Mouse (Mus musculus) ES-E14 (cell line): ENCODE results near the gene Ankrd22.

Experiments used
- CHD2 ChIP-seq: IDR thresholded peaks from 2 replicates; pipeline ENCODE4 v1.6.1; 2014; ENCODE audit warnings: mild to moderate bottlenecking, low read depth, low read length, inconsistent platforms
- HCFC1 ChIP-seq: IDR thresholded peaks from 2 replicates; pipeline ENCODE4 v1.6.1; 2012; ENCODE audit warnings: low read length, inconsistent platforms, borderline replicate concordance; ENCODE audit not compliant: insufficient read depth
- MAFK ChIP-seq: IDR thresholded peaks from 2 replicates; pipeline ENCODE4 v1.6.1; 2014; ENCODE audit warnings: mild to moderate bottlenecking, low read depth, low read length, inconsistent platforms; ENCODE audit not compliant: insufficient read depth

DNA sequence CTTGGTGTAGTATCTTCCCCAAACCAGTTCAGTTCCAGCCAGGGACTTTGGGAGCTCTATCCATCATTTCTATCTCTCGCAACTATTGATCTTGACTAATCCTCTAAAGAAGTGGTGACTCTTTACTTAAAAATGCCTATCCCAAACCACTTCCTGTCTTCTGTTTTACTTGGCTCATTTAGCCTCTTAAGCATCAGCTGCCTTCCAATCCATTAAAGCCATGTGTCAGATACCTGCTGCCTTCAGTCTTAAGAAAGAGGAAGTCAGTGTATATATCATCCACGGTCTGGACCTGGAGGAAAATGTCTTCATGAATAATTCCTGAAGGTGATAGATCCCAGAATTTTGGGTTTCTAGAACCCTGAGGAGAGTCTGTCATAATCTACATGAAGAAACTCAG is 14.5 kb upstream of the Ankrd22 start:
- TF ChIP-seq CHD2 (no peak), HCFC1 (no peak), MAFK (no peak)
